Mouse (Mus musculus) megakaryocyte, embryonic 14.5 days (primary cell): ENCODE measurements around the gene Eya4.

Experiments used
- FLI1 ChIP-seq: IDR thresholded peaks from 2 replicates; pipeline ENCODE4 v1.6.1; 2012; ENCODE audit warnings: low read length, inconsistent platforms, mixed read lengths
- GATA1 ChIP-seq: IDR thresholded peaks from 3 replicates; pipeline ENCODE4 v1.6.1; 2012; ENCODE audit warnings: mixed read lengths, low read length, inconsistent platforms, borderline replicate concordance

DNA sequence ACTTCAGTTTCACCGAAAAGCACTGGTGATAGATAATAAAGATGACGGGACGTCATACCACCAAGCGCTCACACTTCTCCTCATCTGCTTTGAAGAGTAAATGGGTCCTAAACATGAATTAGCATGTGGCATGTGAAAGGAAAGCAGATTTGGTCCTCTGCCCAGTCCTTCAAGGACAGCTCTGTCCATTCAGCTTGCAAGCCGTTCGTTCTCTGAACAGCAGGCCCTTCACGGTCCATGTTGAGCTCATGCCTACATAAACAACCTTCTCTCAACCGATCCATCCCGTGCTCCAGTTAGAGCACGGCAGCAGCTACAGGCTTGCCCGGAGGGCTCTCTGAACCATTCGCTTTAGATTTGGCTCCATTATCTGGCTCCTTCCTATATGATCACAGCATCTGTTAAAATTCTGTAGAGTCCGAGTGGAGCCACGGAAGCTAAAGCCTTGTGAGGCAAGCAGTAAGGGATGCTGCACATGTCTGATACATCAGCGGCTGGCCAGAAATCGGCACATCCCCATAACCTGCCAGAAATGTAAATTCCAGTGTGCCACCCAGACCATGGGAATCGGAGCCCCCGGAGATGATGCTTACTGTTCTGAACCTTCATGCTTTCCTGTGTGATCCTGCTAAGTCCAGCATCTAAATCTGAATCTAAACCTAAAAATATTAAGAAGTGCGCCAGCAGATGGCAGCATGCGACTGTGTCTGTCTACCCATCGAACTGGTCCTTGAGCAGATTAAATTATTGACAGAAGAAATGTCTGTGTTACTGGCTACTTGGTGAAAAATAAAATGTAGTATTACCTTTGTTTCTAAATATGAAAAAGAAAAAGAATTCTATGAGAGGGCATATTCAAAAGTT lies 264.0 kb downstream of the Eya4 start:
- TF ChIP-seq FLI1 (no peak), GATA1 (no peak)
